Mouse (Mus musculus) retina, postnatal 1 day (tissue): ENCODE measurements around the gene Olfr1445.

Experiments
- DNase-seq: peaks from one replicate; pipeline ENCODE4 v3.0.0-alpha.2; 2012

Olfr1445 gene

DNA sequence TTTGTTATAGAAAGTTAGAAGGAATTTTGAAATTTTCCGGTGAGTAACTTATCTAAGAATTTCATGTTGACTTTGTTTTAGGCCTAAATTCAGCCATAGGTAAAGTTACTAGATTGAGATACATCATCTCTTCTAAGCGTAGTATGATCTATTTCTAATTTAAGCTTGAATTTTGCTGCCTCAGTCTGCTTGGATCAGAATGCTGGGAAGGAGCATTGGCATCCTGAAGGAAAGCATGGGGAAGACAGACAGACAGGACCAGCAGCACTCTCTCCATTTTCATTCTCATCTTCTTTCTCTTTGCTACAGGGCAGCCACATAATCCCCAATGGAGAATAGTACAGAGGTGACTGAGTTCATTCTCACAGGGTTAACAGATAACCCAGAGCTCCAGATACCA lies at the start of gene Olfr1445:
Gene Olfr1445, plus strand, starts transcription at position 301 of the 400 bp plus-strand sequence.
- no peak for DNase-seq

DNA sequence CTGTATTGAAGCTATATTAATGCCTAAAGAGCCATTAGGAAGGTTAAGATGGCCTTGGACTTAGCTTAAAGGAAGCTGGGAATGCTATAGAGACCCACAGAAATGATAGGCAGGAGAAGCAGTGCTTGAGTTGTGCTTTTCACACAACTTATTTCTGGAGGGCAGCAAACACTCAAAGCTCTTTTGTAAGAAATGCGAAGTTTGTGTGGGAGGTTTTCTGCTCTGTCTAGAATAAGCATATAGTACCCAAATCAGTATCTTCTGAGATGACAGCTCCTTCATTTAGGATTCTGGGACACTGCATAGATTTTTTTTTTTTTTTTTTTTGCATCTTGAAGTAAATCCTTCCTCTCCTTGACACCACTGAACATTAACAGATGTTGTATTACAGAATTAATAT lies 45.1 kb upstream of the Olfr1445 start:
- no peak for DNase-seq

- DNase-seq, result no peak
Observed at GRCm38 (mm10) chr19:12846382-12846781, 37.3 kb upstream of the Olfr1445 start, which contains the start of gene Gm5244. Gene Gm5244, plus strand, starts transcription at chr19:12846682.

GRCm38 (mm10) chr19:12856983-12857382 lies 26.7 kb upstream of the Olfr1445 start, which contains the start of gene Olfr1444:
Gene Olfr1444, plus strand, starts transcription at chr19:12857283.
- no peak for DNase-seq

GRCm38 (mm10) chr19:12893424-12893823 lies 9.8 kb downstream of the Olfr1445 start, which contains the start of gene Olfr1446:
Gene Olfr1446, minus strand, starts transcription at chr19:12893524.
- no peak for DNase-seq

- DNase-seq, result no peak
Observed at GRCm38 (mm10) chr19:12903643-12904042, 20.0 kb downstream of the Olfr1445 start, which contains the start of gene Olfr1447. Gene Olfr1447, minus strand, starts transcription at chr19:12903743.

DNA sequence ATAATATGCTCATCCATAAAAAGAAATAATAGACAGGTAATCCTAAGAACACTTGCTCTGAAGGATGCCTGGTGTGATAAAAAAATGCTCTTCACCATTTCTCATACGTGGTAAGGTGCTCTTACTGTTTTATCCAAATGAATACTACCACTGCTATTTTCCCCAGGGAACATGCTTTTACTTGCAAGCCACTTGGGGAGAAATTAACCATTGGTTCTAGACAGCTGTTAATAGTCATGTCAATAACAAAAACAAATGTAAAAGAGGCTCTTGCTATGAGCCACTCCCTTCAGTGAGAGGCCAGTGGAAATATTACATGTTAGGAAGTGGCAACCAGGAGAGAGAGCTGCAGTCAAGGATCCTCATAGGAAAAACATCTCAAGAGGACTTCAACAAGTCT lies 40.7 kb downstream of the Olfr1445 start, which contains the start of gene Olfr1448:
Gene Olfr1448, minus strand, starts transcription at position 101 of the 400 bp plus-strand sequence.
- DNase-seq, result no peak

DNA sequence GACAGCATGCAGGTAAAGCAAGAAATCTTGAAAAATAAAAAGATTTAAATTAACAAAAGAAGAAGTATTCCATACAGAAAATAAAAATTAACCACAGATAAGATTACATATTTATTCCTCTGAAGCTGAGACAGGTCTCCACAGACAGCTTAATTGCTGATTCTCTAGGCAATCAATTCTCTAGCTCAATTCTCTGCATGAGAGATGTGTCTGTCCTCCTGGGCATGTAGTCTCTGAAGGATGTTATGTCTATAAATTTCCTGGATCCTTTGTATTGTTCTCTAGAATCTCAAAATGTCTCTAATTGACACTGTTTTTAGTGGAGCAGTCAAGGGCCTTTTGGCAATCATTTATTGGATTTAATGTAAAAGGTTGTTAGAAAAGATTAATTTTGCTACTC lies 46.9 kb downstream of the Olfr1445 start, which contains the start of gene Olfr1449:
Gene Olfr1449, plus strand, starts transcription at position 301 of the 400 bp plus-strand sequence.
- no peak for DNase-seq
